Mouse (Mus musculus): ENCODE results near the gene Cer1. TPM values are rescaled to one million over a fixed set of nuclear protein-coding genes. Genes with fewer than 3 reads are reported as not detected.

Gene Cer1
- total RNA-seq, 2 experiments from 2014 or later = not detected

Other genes starting within 250 kb of the Cer1 start
- 100 to 1,000 TPM in 1 of 2 experiments, 10 to 100 TPM in 1; 92.9 to 104 TPM for gene Nfib, start 179.4 kb downstream of the Cer1 start, total RNA-seq (2021)
- gene Zdhhc21, start 25.2 kb downstream of the Cer1 start, total RNA-seq (2021) = 1 to 10 TPM; 8.9 to 9.4 TPM
- gene Frem1, start 167.2 kb upstream of the Cer1 start, total RNA-seq (2021) = 1 to 10 TPM; 1.8 to 2.3 TPM